Mouse (Mus musculus): ENCODE measurements around the gene Cyb5r4.

DNA sequence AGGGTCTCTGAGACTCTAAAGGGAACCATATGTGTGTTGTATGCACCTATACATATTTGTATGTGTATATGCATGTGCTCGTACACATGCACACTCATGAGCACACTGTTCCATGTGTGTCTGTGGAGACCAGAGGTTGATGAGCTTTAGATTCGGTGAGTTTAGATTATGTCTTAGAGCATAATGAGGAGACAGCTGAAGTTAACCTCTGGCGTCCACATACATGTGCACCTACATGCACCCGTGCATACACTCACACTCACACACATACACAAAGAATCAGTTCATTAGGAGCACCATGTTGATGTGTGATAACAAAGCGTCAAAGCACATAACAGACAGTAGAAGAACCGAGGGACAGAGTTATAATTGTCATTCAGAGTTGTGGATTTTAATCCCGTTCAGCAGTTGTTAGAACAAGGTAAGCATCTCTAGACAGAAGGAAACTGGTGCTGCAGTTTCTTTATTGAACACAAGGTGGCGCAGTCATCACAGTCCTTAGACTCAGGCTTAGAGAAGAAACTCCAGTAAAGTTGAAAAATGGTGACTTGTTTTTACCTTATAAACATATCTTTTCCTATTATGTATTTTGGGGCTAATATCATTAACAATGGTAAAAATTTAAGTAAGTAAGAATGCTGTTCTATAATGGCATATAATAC lies 5.7 kb downstream of the Cyb5r4 start:
- TF ChIP-seq CTCF (IDR thresholded peaks at IDR 0.05; ENCODE audit: low read depth) (peak; percentile 88), EP300 (IDR thresholded peaks at IDR 0.05; ENCODE audit: low read depth) (no peak)

Measured in liver, postnatal 0 days (tissue).